Mouse (Mus musculus): ENCODE data around the gene Defb33. TPM values are rescaled to one million over a fixed set of nuclear protein-coding genes. Genes with fewer than 3 reads are reported as not detected.

Defb33 gene
- total RNA-seq (2014; rRNA removed), result not detected in 2 replicates
- polyA plus RNA-seq (2015; fragmentation: Nextera tagmentation; extraction: Ambion mirVana), result not detected in 2 replicates

- no peak for ATAC-seq
- no peak within 1 kb of the TSS for H3K4me3 ChIP-seq (ENCODE audit: low read depth, low read length)
- no peaks in the 10 kb centered on the region for H3K27me3 ChIP-seq (ENCODE audit: insufficient read depth, low read length)
- no peak within 1 kb of the TSS for H3K9ac ChIP-seq
- DNase-seq, result no peak
- no peak for TF ChIP-seq CTCF (IDR thresholded peaks at IDR 0.05; ENCODE audit: low read depth)
- WGBS, result 89% methylated on average over 2 of the region's 2 CpGs
- H3K4me2 ChIP-seq (ENCODE audit: low read depth), result no peak within 1 kb of the TSS
- H3K9me3 ChIP-seq (ENCODE audit: low read length), result peaks cover 14% of the 10 kb centered on the region; the same call in 1 of the 2 replicates
- H3K27ac ChIP-seq (ENCODE audit: low read depth, low read length), result no peak within 1 kb of the TSS
- H3K4me1 ChIP-seq (ENCODE audit: insufficient read depth), result no peaks in the 10 kb centered on the region
- no peaks in the 10 kb centered on the region for H3K36me3 ChIP-seq (ENCODE audit: insufficient read depth)
These were observed at the start of gene Defb33 for GRCm38 (mm10) chr8:20892369-20892768. Defb33 (plus strand) TSS chr8:20892669.

- WGBS, result 51% methylated on average over 6 of the region's 6 CpGs
- no peak for TF ChIP-seq CTCF (IDR thresholded peaks at IDR 0.05; ENCODE audit: low read depth)
- Histone ChIP-seq H3K36me3 (ENCODE audit: insufficient read depth) (no peaks in the 10 kb centered on the region), H3K27me3 (ENCODE audit: insufficient read depth, low read length) (no peaks in the 10 kb centered on the region), H3K9me3 (ENCODE audit: low read length) (0 out of 2 replicates have a peak, but pooled peaks cover 3% of the 10 kb centered on the region), H3K4me2 (ENCODE audit: low read depth) (no peak overlapping the region), H3K4me3 (ENCODE audit: low read depth, low read length) (no peak overlapping the region), H3K4me1 (ENCODE audit: insufficient read depth) (no peaks in the 10 kb centered on the region), H3K27ac (ENCODE audit: low read depth, low read length) (no peak overlapping the region), H3K9ac (no peak overlapping the region)
- no peak for DNase-seq
- no peak for ATAC-seq
These were observed 17.9 kb upstream of the Defb33 start for GRCm38 (mm10) chr8:20874608-20875007.

- peaks cover 6% of the 10 kb centered on the region; the same call in 1 of the 2 replicates for H3K9me3 ChIP-seq (ENCODE audit: low read length)
- no peak within 1 kb of the TSS for H3K9ac ChIP-seq
- 47% methylated on average over 2 of the region's 2 CpGs for WGBS
- no peak within 1 kb of the TSS for H3K4me2 ChIP-seq (ENCODE audit: low read depth)
- no peak for TF ChIP-seq CTCF (IDR thresholded peaks at IDR 0.05; ENCODE audit: low read depth)
- H3K27ac ChIP-seq (ENCODE audit: low read depth, low read length), result no peak within 1 kb of the TSS
- no peak within 1 kb of the TSS for H3K4me3 ChIP-seq (ENCODE audit: low read depth, low read length)
- H3K4me1 ChIP-seq (ENCODE audit: insufficient read depth), result no peaks in the 10 kb centered on the region
- no peaks in the 10 kb centered on the region for H3K36me3 ChIP-seq (ENCODE audit: insufficient read depth)
- DNase-seq, result no peak
- no peak for ATAC-seq
- no peaks in the 10 kb centered on the region for H3K27me3 ChIP-seq (ENCODE audit: insufficient read depth, low read length)
These were observed 10.1 kb downstream of the Defb33 start, which contains the start of gene Gm15056 for GRCm38 (mm10) chr8:20902527-20902926. Gm15056 (minus strand) TSS chr8:20902627.

- no peak overlapping the region for H3K4me2 ChIP-seq (ENCODE audit: low read depth)
- no peak overlapping the region for H3K4me3 ChIP-seq (ENCODE audit: low read depth, low read length)
- H3K4me1 ChIP-seq (ENCODE audit: insufficient read depth), result no peaks in the 10 kb centered on the region
- no peaks in the 10 kb centered on the region for H3K36me3 ChIP-seq (ENCODE audit: insufficient read depth)
- WGBS, result 92% methylated on average over 2 of the region's 2 CpGs
- no peak overlapping the region for H3K27ac ChIP-seq (ENCODE audit: low read depth, low read length)
- DNase-seq, result no peak
- H3K27me3 ChIP-seq (ENCODE audit: insufficient read depth, low read length), result no peaks in the 10 kb centered on the region
- no peak for TF ChIP-seq CTCF (IDR thresholded peaks at IDR 0.05; ENCODE audit: low read depth)
- H3K9me3 ChIP-seq (ENCODE audit: low read length), result no peaks in the 10 kb centered on the region
- no peak overlapping the region for H3K9ac ChIP-seq
- no peak for ATAC-seq
These were observed 14.7 kb downstream of the Defb33 start for GRCm38 (mm10) chr8:20907119-20907518.

GRCm38 (mm10) chr8:20908256-20908655, 15.8 kb downstream of the Defb33 start:
- 60% methylated on average over 2 of the region's 2 CpGs for WGBS
- H3K9ac ChIP-seq, result no peak overlapping the region
- H3K9me3 ChIP-seq (ENCODE audit: low read length), result no peaks in the 10 kb centered on the region
- DNase-seq, result no peak
- ATAC-seq, result no peak
- H3K27me3 ChIP-seq (ENCODE audit: insufficient read depth, low read length), result no peaks in the 10 kb centered on the region
- no peak overlapping the region for H3K27ac ChIP-seq (ENCODE audit: low read depth, low read length)
- no peaks in the 10 kb centered on the region for H3K36me3 ChIP-seq (ENCODE audit: insufficient read depth)
- TF ChIP-seq CTCF (IDR thresholded peaks at IDR 0.05; ENCODE audit: low read depth), result no peak
- H3K4me1 ChIP-seq (ENCODE audit: insufficient read depth), result no peaks in the 10 kb centered on the region
- H3K4me2 ChIP-seq (ENCODE audit: low read depth), result no peak overlapping the region
- H3K4me3 ChIP-seq (ENCODE audit: low read depth, low read length), result no peak overlapping the region

- WGBS, result 76% methylated on average over 1 of the region's 1 CpGs
- ATAC-seq, result no peak
These were observed 19.8 kb downstream of the Defb33 start for GRCm38 (mm10) chr8:20912288-20912687.

GRCm38 (mm10) chr8:20921971-20922370, 29.5 kb downstream of the Defb33 start, which contains the start of gene Gm6040:
Gm6040 (minus strand) TSS chr8:20922071.
- 72% methylated on average over 3 of the region's 3 CpGs for WGBS
- Histone ChIP-seq H3K36me3 (ENCODE audit: insufficient read depth) (no peaks in the 10 kb centered on the region), H3K4me1 (ENCODE audit: insufficient read depth) (no peaks in the 10 kb centered on the region), H3K27me3 (ENCODE audit: insufficient read depth, low read length) (no peaks in the 10 kb centered on the region), H3K4me2 (ENCODE audit: low read depth) (no peak within 1 kb of the TSS), H3K9me3 (ENCODE audit: low read length) (peaks cover 3% of the 10 kb centered on the region; the same call in 1 of the 2 replicates), H3K9ac (no peak within 1 kb of the TSS), H3K27ac (ENCODE audit: low read depth, low read length) (no peak within 1 kb of the TSS), H3K4me3 (ENCODE audit: low read depth, low read length) (no peak within 1 kb of the TSS)
- DNase-seq, result no peak
- ATAC-seq, result no peak
- no peak for TF ChIP-seq CTCF (IDR thresholded peaks at IDR 0.05; ENCODE audit: low read depth)

More at GRCm38 (mm10) chr8:20912288-20912687, 19.8 kb downstream of the Defb33 start:
- Histone ChIP-seq H3K27me3 (ENCODE audit: insufficient read depth, low read length) (no peaks in the 10 kb centered on the region), H3K9ac (no peak overlapping the region), H3K9me3 (ENCODE audit: low read length) (0 out of 2 replicates have a peak, but pooled peaks cover 5% of the 10 kb centered on the region), H3K4me3 (ENCODE audit: low read depth, low read length) (no peak overlapping the region), H3K4me1 (ENCODE audit: insufficient read depth) (no peaks in the 10 kb centered on the region), H3K36me3 (ENCODE audit: insufficient read depth) (no peaks in the 10 kb centered on the region), H3K27ac (ENCODE audit: low read depth, low read length) (no peak overlapping the region), H3K4me2 (ENCODE audit: low read depth) (no peak overlapping the region)
- no peak for TF ChIP-seq CTCF (IDR thresholded peaks at IDR 0.05; ENCODE audit: low read depth)
- no peak for DNase-seq

Data from forebrain, postnatal 0 days (tissue).